Mouse (Mus musculus) small intestine, adult 2 months (tissue): ENCODE results near the gene Mcf2l. TPM values are rescaled to one million over a fixed set of nuclear protein-coding genes. Genes with fewer than 3 reads are reported as not detected.

Experiments used
- H3K27ac ChIP-seq: fragments of 200-500 bp; 2 replicates; pipeline ENCODE4 v1.5.1; 2012; ENCODE audit warnings: low read depth, low read length, control low read depth, inconsistent platforms; ENCODE audit not compliant: insufficient read depth
- H3K27me3 ChIP-seq: fragments of 200-500 bp; 2 replicates; pipeline ENCODE4 v1.6.1; 2012; ENCODE audit warnings: mild to moderate bottlenecking, moderate library complexity, low read length, inconsistent platforms; ENCODE audit not compliant: control insufficient read depth, insufficient read depth
- H3K36me3 ChIP-seq: fragments of 200-500 bp; 2 replicates; pipeline ENCODE4 v1.6.1; 2012; ENCODE audit warnings: mild to moderate bottlenecking, low read length, control low read depth, inconsistent platforms; ENCODE audit not compliant: control insufficient read depth, insufficient read depth
- H3K4me1 ChIP-seq: fragments of 200-500 bp; 2 replicates; pipeline ENCODE4 v1.6.1; 2012; ENCODE audit warnings: low read length, inconsistent platforms, mixed read lengths; ENCODE audit not compliant: control insufficient read depth, insufficient read depth, insufficient read length
- H3K4me3 ChIP-seq: fragments of 200-500 bp; 2 replicates; pipeline ENCODE4 v1.5.1; 2012; ENCODE audit warnings: low read depth, mild to moderate bottlenecking, control low read depth, inconsistent platforms, low read length, moderate library complexity
- CTCF ChIP-seq: fragments of 200-500 bp; IDR thresholded peaks from 2 replicates; pipeline ENCODE4 v1.5.1; 2012; ENCODE audit warnings: low read depth, mild to moderate bottlenecking, control low read depth, inconsistent platforms, low read length, moderate library complexity, mixed read lengths; ENCODE audit not compliant: insufficient replicate concordance, insufficient read length; ENCODE audit errors: extremely low read depth
- POLR2A ChIP-seq: fragments of 200-500 bp; IDR thresholded peaks from 2 replicates; pipeline ENCODE4 v1.6.1; 2012; ENCODE audit warnings: low read depth, mild to moderate bottlenecking, control low read depth, inconsistent platforms, low read length, moderate library complexity
- WGBS: fragments of 180-500 bp; shearing (Covaris S2); methylation state at CpG from one replicate; pipeline ENCODE4 v1.1.7; 2018; 5-methylcytosine and 5-hydroxymethylcytosine counted together
- polyA plus RNA-seq: library from polyadenylated mRNA; depleted of rRNA; stranded (reverse); fragments of >200 nt; gene quantifications from 2 replicates; pipeline ENCODE4 v1.2.3, GENCODE M21; 2012

Gene Mcf2l
- polyA plus RNA-seq, 1 experiment, result 11.2 TPM

DNA sequence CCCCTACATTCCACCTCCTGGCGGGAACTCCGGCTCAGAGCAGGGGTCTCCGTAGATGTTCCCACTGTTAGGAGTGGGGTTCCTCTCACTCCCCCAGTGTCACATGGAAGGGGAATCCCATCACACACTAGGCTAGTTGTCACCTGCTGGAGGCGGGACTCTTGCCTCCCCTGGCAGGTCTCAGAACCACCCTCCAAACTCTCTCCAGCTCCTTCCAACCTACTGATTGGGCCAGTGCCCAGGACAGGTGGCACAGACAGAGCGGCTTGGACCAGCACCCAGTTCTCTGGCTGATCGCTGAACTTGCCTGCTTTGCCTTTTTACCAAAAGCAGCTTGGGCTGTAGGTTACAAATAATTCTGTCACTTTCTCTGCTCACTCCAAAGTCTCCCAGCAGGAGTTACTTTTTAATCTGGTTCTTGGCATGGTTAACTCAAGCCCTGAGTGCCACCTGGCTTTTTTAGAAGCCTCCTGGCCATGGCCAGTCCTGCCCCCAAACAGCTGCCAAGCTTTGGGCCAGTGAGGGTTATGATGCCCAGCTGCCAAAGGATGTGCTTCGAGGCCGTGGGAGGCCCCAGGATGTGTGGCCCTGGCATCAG is 687 bp downstream of the Mcf2l start:
- H3K36me3 ChIP-seq, result no peaks in the 10 kb centered on the region
- H3K4me3 ChIP-seq, result peak overlapping the region; percentile 59
- H3K27me3 ChIP-seq, result no peaks in the 10 kb centered on the region
- 17% methylated on average over 8 of the region's 8 CpGs for WGBS
- TF ChIP-seq POLR2A, result no peak
- no peak for TF ChIP-seq CTCF
- peaks cover 8% of the 10 kb centered on the region for H3K4me1 ChIP-seq
- H3K27ac ChIP-seq, result no peak overlapping the region

GRCm38 (mm10) chr8:12874971-12875370 is 1.4 kb downstream of the Mcf2l start:
- Histone ChIP-seq H3K36me3 (no peaks in the 10 kb centered on the region), H3K27ac (no peak overlapping the region), H3K4me3 (no peak overlapping the region), H3K4me1 (peaks cover 8% of the 10 kb centered on the region), H3K27me3 (no peaks in the 10 kb centered on the region)
- no peak for TF ChIP-seq POLR2A
- TF ChIP-seq CTCF, result no peak
- 60% methylated on average over 4 of the region's 4 CpGs for WGBS

GRCm38 (mm10) chr8:12877126-12877525 is 3.5 kb downstream of the Mcf2l start:
- WGBS, result 73% methylated on average over 6 of the region's 6 CpGs
- Histone ChIP-seq H3K27ac (no peak overlapping the region), H3K27me3 (no peaks in the 10 kb centered on the region), H3K4me3 (no peak overlapping the region), H3K4me1 (peaks cover 12% of the 10 kb centered on the region), H3K36me3 (no peaks in the 10 kb centered on the region)
- TF ChIP-seq CTCF, result no peak
- TF ChIP-seq POLR2A, result no peak

DNA sequence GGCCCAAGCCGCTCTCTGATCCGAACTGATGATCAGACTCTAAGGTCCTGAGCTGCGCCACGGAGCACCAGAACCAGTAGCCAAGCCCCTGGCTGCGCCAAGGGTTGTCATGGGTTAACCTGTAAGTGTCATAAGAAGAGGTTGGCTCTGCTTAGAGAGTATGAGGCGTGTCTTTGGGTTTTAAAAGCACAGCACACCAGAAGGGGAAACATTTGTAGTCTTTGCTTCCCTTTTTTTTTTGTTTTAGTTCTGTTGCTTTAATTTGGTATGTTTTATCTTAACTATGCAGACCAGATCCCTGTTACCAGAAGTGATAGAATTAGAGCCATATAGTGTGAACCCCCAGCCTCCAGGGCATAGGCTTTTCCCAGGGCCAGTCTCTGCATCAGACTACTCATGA is 6.6 kb downstream of the Mcf2l start:
- TF ChIP-seq POLR2A (no peak), CTCF (no peak)
- WGBS, result 84% methylated on average over 6 of the region's 6 CpGs
- Histone ChIP-seq H3K4me1 (peaks cover 11% of the 10 kb centered on the region), H3K4me3 (no peak overlapping the region), H3K27ac (no peak overlapping the region), H3K27me3 (no peaks in the 10 kb centered on the region), H3K36me3 (no peaks in the 10 kb centered on the region)

GRCm38 (mm10) chr8:12883051-12884004 is 9.7 kb downstream of the Mcf2l start:
- H3K27ac ChIP-seq, result no peak overlapping the region
- H3K4me3 ChIP-seq, result no peak overlapping the region
- no peaks in the 10 kb centered on the region for H3K27me3 ChIP-seq
- WGBS, result 62% methylated on average over 21 of the region's 21 CpGs
- H3K36me3 ChIP-seq, result no peaks in the 10 kb centered on the region
- TF ChIP-seq POLR2A, result no peak
- no peak for TF ChIP-seq CTCF
- peaks cover 11% of the 10 kb centered on the region for H3K4me1 ChIP-seq

- TF ChIP-seq POLR2A (no peak), CTCF (no peak)
- 87% methylated on average over 16 of the region's 16 CpGs for WGBS
- H3K36me3 ChIP-seq, result no peaks in the 10 kb centered on the region
- H3K4me1 ChIP-seq, result peaks cover 6% of the 10 kb centered on the region; the same call in 1 of the 2 replicates
- H3K27ac ChIP-seq, result no peak overlapping the region
- H3K4me3 ChIP-seq, result no peak overlapping the region
- H3K27me3 ChIP-seq, result no peaks in the 10 kb centered on the region
Measured at GRCm38 (mm10) chr8:12887772-12888435, 14.3 kb downstream of the Mcf2l start.

DNA sequence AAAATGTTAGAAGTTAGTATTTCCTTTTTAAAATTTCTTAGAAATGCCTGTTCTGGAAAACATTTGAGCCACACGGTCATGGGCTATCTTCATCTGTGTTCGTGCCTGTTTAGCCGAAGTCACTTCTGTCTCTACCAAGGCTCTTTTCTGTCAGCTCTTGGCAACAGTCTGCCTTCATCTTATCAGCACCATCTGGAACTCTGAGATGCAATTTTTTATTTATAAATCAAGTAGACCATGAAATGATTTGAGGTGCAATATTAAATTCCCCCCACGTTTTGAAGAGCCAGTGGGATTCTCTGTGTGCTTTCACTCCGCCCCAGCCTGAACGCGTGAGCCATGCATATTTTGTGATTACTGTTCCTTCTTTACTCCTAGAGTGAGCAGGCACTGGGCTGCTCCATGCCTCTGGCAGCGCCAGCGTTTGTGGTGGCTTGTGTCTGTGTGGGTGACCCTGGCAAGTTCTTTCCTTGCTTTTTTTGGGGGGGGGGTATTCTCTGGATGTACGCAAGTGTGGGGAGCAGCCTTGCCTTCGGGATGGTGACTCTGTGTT is 15.5 kb downstream of the Mcf2l start:
- TF ChIP-seq POLR2A (no peak), CTCF (no peak)
- 89% methylated on average over 11 of the region's 11 CpGs for WGBS
- Histone ChIP-seq H3K27ac (no peak overlapping the region), H3K4me3 (no peak overlapping the region), H3K27me3 (no peaks in the 10 kb centered on the region), H3K36me3 (no peaks in the 10 kb centered on the region), H3K4me1 (no peaks in the 10 kb centered on the region)
